ENCODE assay signal across 14 mouse cellular contexts in genomic region chr2:29926542-29926941, GRCm38 (mm10).
"Had no signal": no experiment of that assay in that cellular context is flagged by ENCODE, and none has a peak within 500 bp of the region (broad histone marks: within the 10 kb centered on the region; RNA-seq: fewer than 3 reads in every experiment).

No protein-coding gene starts in this region.

- H3K27ac ChIP-seq: limb, embryonic 15.5 days; liver, embryonic 13.5 days; lung, embryonic 15.5 days; macrophage; midbrain, embryonic 15.5 days; neural tube, embryonic 12.5 days; stomach, postnatal 0 days had no signal

- H3K4me2 ChIP-seq: limb, embryonic 15.5 days; liver, embryonic 13.5 days; lung, embryonic 15.5 days; midbrain, embryonic 11.5 days; midbrain, embryonic 15.5 days; neural tube, embryonic 12.5 days had no signal

- H3K9me3 ChIP-seq: limb, embryonic 15.5 days; liver, embryonic 13.5 days; lung, embryonic 15.5 days; megakaryocyte, embryonic 14.5 days; midbrain, embryonic 15.5 days; neural tube, embryonic 12.5 days had no signal

- DNase-seq: layer of hippocampus, adult 9-11 months; layer of hippocampus, postnatal 36 days; liver, embryonic 13.5 days; liver, postnatal 0 days; lung, postnatal 14 days had no signal

- H3K27me3 ChIP-seq: limb, embryonic 15.5 days; liver, embryonic 13.5 days; lung, embryonic 15.5 days; megakaryocyte, embryonic 14.5 days; midbrain, embryonic 15.5 days; neural tube, embryonic 12.5 days had no signal

- H3K4me1 ChIP-seq: liver, embryonic 13.5 days; megakaryocyte, embryonic 14.5 days; midbrain, embryonic 15.5 days; neural tube, embryonic 12.5 days had no signal

- ATAC-seq: intestine, embryonic 16.5 days; liver, postnatal 0 days; midbrain, embryonic 15.5 days had no signal

- H3K9ac ChIP-seq: limb, embryonic 15.5 days; liver, embryonic 13.5 days; liver, postnatal 0 days; lung, embryonic 15.5 days; midbrain, embryonic 15.5 days; neural tube, embryonic 12.5 days had no signal

- H3K4me3 ChIP-seq: limb, embryonic 15.5 days; liver, embryonic 13.5 days; lung, embryonic 15.5 days; megakaryocyte, embryonic 14.5 days; midbrain, embryonic 15.5 days; neural tube, embryonic 12.5 days had no signal
